Mouse (Mus musculus) midbrain, embryonic 16.5 days (tissue): ENCODE measurements around the gene Atp11b. TPM values are rescaled to one million over a fixed set of nuclear protein-coding genes. Genes with fewer than 3 reads are reported as not detected.

Experiments
- ATAC-seq: fragments of 200-750 bp; cut with Nextera tagmentation; 2 replicates; pipeline ENCODE4 v1.8.0; 2017; ENCODE audit warnings: moderate TSS enrichment
- H3K27ac ChIP-seq: fragments of 300-500 bp; sonication (generic); 2 replicates; pipeline ENCODE4 v1.5.1; 2014; ENCODE audit warnings: mild to moderate bottlenecking, low read length, mixed read lengths
- H3K27me3 ChIP-seq: fragments of 300-500 bp; sonication (generic); 2 replicates; pipeline ENCODE4 v1.6.1; 2014; ENCODE audit warnings: low read depth, low read length, mixed read lengths; ENCODE audit not compliant: control insufficient read depth, insufficient read depth
- H3K36me3 ChIP-seq: fragments of 300-500 bp; sonication (generic); 2 replicates; pipeline ENCODE4 v1.6.1; 2014; ENCODE audit warnings: mild to moderate bottlenecking, low read length, moderate library complexity, mixed read lengths; ENCODE audit not compliant: control insufficient read depth, insufficient read depth
- H3K4me1 ChIP-seq: fragments of 300-500 bp; sonication (generic); 2 replicates; pipeline ENCODE4 v1.6.1; 2014; ENCODE audit warnings: mild to moderate bottlenecking, low read length, mixed read lengths; ENCODE audit not compliant: control insufficient read depth, insufficient read depth
- H3K4me2 ChIP-seq: fragments of 300-500 bp; sonication (generic); 2 replicates; pipeline ENCODE4 v1.6.1; 2014; ENCODE audit warnings: mild to moderate bottlenecking, low read length, mixed read lengths
- H3K4me3 ChIP-seq: fragments of 300-500 bp; sonication (generic); 2 replicates; pipeline ENCODE4 v1.5.1; 2014; ENCODE audit warnings: low read depth, mild to moderate bottlenecking, low read length, moderate library complexity, mixed read lengths
- H3K9ac ChIP-seq: fragments of 300-500 bp; sonication (generic); 2 replicates; pipeline ENCODE4 v1.6.1; 2014; ENCODE audit warnings: low read depth, low read length, mixed read lengths
- H3K9me3 ChIP-seq: fragments of 300-500 bp; sonication (generic); replicated peaks from 2 replicates; pipeline ENCODE4 v1.6.1; 2014; ENCODE audit warnings: mild to moderate bottlenecking, low read length, mixed read lengths; ENCODE audit not compliant: control insufficient read depth, poor library complexity, severe bottlenecking
- WGBS: fragments of 180-500 bp; shearing (Covaris S2); extraction: QIAGEN DNeasy Blood & Tissue Kit; methylation state at CpG from one replicate; pipeline ENCODE4 v1.1.7; 2014; 5-methylcytosine and 5-hydroxymethylcytosine counted together
- polyA plus RNA-seq: library from polyadenylated mRNA; unstranded; fragments of >200 nt; fragmentation: Nextera tagmentation; extraction: Ambion mirVana; gene quantifications from 2 replicates; pipeline ENCODE4 v1.2.1, GENCODE M21; 2015

The Atp11b gene
- polyA plus RNA-seq, 1 experiment from 2014 or later = 44.3 TPM

DNA sequence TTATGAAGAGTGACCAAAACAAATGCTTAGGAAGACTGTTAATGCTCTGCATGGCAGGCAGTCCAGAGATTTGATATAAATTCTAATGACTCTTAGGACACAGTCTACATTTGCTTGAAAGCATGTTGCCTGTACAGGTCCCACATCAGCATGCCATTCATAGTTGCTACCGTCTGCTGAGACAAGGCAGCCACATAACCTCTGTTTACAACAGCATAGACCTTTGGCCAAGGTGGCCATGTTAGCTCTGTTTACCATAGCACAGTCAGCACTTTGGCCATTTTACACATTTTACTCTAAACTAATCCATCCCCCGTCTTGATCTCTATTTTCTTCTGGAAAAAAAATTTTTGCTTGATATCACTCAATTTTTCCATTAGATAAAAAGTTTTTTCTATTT, 135.6 kb downstream of the Atp11b start:
- Histone ChIP-seq H3K9ac (no peak overlapping the region), H3K27ac (no peak overlapping the region), H3K4me3 (no peak overlapping the region), H3K36me3 (peaks cover 8% of the 10 kb centered on the region; the same call in 1 of the 2 replicates), H3K4me2 (no peak overlapping the region), H3K27me3 (no peaks in the 10 kb centered on the region), H3K9me3 (no peaks in the 10 kb centered on the region), H3K4me1 (no peaks in the 10 kb centered on the region)
- no peak for ATAC-seq
- 95% methylated on average over 2 of the region's 2 CpGs for WGBS

DNA sequence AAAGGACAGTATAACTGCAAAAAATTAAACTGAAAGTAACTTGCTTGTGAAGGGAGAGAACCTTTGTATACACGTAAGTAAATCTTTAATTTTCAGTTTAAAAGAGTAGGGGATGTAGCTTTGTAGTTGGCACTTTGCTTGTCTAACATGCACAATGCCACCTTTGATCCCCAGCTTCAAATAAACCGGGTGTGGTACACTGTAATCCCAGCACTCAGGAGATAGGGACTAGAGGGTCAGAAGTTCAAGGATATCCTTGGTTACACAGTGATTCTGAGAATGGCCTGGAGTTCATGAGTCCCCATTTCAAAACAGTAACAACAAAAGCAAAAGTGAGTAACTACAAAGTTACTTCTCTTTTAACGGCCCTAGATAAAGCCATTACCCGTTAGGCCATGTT, 137.2 kb downstream of the Atp11b start:
- no peaks in the 10 kb centered on the region for H3K9me3 ChIP-seq
- WGBS = 89% methylated on average over 4 of the region's 4 CpGs
- ATAC-seq = no peak
- no peak overlapping the region for H3K4me2 ChIP-seq
- H3K36me3 ChIP-seq = peaks cover 8% of the 10 kb centered on the region; the same call in 1 of the 2 replicates
- no peak overlapping the region for H3K27ac ChIP-seq
- no peak overlapping the region for H3K9ac ChIP-seq
- no peak overlapping the region for H3K4me3 ChIP-seq
- no peaks in the 10 kb centered on the region for H3K4me1 ChIP-seq
- H3K27me3 ChIP-seq = no peaks in the 10 kb centered on the region

DNA sequence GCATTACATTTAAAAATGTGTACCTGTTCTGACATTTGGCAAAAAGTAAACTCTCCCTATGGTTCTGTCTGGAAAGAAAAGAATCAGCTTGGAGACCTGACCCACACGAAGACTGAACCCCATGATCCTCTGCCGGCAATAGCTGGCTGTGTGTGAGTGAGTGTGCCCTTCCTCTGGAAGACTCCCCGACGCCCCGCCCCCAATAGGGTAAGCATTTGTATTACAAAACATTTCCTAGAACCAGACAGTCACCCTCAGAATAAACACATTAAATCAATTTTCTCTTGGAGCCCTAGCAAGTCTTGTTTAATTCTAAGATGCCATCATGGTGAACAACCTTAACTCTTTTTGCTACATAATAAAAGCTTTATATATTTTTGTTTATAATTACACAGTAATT, 139.2 kb downstream of the Atp11b start:
- no peak overlapping the region for H3K27ac ChIP-seq
- 81% methylated on average over 5 of the region's 5 CpGs for WGBS
- H3K9me3 ChIP-seq = no peaks in the 10 kb centered on the region
- H3K4me3 ChIP-seq = no peak overlapping the region
- no peaks in the 10 kb centered on the region for H3K4me1 ChIP-seq
- H3K36me3 ChIP-seq = peaks cover 8% of the 10 kb centered on the region; the same call in 1 of the 2 replicates
- no peak overlapping the region for H3K4me2 ChIP-seq
- no peaks in the 10 kb centered on the region for H3K27me3 ChIP-seq
- ATAC-seq = no peak
- H3K9ac ChIP-seq = no peak overlapping the region

DNA sequence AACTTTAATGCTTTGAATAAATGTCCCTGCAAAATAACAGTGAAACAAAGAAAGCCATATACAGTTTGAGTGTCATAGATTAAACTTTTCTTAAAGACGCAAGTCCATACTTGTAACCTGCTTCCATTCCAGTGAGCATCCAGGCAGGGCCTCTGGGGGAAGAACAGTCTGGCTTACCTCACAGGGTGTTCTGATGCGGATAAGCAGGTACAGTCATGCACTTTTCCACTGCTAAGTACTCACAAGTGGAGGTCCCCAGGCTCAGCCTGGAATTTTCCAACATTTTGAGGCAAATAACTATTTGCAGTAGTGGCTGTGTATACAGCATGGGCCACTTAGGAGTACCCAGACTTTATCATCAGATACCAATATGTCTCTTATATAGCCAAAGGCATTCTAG, 144.0 kb downstream of the Atp11b start:
- Histone ChIP-seq H3K4me1 (no peaks in the 10 kb centered on the region), H3K9ac (no peak overlapping the region), H3K9me3 (no peaks in the 10 kb centered on the region), H3K27ac (no peak overlapping the region), H3K27me3 (no peaks in the 10 kb centered on the region), H3K36me3 (no peaks in the 10 kb centered on the region), H3K4me3 (no peak overlapping the region), H3K4me2 (no peak overlapping the region)
- ATAC-seq = no peak
- WGBS = 98% methylated on average over 2 of the region's 2 CpGs

DNA sequence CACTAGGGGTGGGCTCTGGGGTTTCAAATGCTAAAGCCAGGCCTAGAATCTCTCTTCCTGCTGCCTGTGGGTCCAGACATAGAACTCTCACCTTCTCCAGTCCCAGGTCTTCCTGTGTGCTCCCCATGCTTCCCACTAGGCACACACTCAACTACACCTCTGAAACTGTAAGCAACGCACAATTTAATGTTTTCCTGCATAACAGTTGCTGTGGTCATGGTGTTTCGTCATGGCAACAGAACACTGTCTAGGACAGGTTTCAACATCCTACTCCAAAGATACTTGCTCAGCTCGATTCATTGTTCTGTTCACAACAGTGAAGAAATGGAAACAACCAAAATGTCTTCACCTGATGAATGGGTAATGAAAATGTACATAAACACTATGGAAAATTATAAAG, 145.2 kb downstream of the Atp11b start:
- no peak overlapping the region for H3K4me2 ChIP-seq
- no peaks in the 10 kb centered on the region for H3K9me3 ChIP-seq
- H3K9ac ChIP-seq = no peak overlapping the region
- no peak for ATAC-seq
- no peak overlapping the region for H3K4me3 ChIP-seq
- 96% methylated on average over 3 of the region's 3 CpGs for WGBS
- no peak overlapping the region for H3K27ac ChIP-seq
- no peaks in the 10 kb centered on the region for H3K27me3 ChIP-seq
- no peaks in the 10 kb centered on the region for H3K4me1 ChIP-seq
- H3K36me3 ChIP-seq = no peaks in the 10 kb centered on the region

DNA sequence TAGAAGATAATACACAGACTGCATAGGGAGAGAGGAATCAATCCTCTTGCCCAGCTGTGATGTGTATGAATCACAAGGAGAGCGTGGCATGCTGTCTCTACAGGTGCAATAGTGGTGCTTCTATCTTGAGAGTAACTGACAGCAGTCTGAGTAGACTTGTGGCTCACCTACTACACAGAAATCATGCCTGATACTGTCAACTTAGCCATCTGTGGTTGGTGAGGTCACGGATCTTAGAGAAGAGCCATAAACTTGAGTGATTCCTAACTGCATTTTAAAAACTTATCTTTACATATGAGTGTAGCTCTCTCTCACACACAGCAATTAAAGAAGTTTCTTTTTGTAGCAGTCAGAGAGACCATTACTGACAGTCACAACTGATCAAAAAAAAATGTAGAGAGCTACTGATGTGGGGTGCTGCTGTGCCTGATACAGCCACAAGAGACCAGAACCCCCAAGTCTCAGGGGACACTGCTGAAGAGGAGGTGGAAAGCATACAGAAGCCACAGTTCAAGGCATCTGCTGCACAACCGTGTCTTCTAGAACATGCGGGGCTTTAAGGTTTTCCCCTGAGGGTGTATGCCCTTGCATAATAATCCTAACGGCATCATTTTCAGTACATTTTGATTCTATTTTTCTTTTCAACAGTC, 146.8 kb downstream of the Atp11b start:
- WGBS = 84% methylated on average over 5 of the region's 5 CpGs
- H3K4me2 ChIP-seq = no peak overlapping the region
- H3K4me3 ChIP-seq = no peak overlapping the region
- no peak overlapping the region for H3K27ac ChIP-seq
- no peaks in the 10 kb centered on the region for H3K36me3 ChIP-seq
- H3K9me3 ChIP-seq = no peaks in the 10 kb centered on the region
- no peaks in the 10 kb centered on the region for H3K4me1 ChIP-seq
- no peak overlapping the region for H3K9ac ChIP-seq
- no peaks in the 10 kb centered on the region for H3K27me3 ChIP-seq
- no peak for ATAC-seq

Other genes with a start within 250 kb of the Atp11b start
- gene Dcun1d1, start 183.3 kb downstream of the Atp11b start, polyA plus RNA-seq = 107 and 111 TPM in 2 replicates
- 27.4 and 28.1 TPM in 2 replicates for gene Mccc1, start 246.6 kb downstream of the Atp11b start, polyA plus RNA-seq